ENCODE assay signal across 13 mouse cellular contexts in the genomic region with DNA sequence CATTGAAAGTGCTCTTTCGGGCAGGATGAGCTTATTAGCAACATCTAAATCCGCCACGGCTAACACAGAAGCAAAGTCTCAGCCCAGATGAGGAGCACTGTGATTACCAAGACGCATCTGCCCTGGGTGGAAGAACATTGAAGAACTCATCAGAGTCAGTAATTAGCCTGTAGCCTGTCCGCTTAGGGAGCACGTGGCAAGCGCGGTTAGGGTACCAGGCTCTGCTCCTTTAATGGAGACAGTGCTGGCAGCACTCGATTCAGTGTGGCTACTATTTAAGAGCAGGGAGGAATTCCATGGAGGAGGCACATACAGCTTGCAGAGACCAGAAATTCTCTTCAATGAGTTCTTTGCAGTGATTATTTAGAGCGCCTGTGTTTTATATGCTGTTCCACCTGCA.
DNase-seq lines count a peak whose midpoint lies in the region; ATAC-seq and TF ChIP-seq lines count a peak whose summit lies in the region.
"Had no signal": no experiment of that assay in that cellular context is flagged by ENCODE, and none has a peak within 500 bp of the region (broad histone marks: within the 10 kb centered on the region; RNA-seq: fewer than 3 reads in every experiment).

No protein-coding gene starts in this region.

- H3K4me3 ChIP-seq in hindbrain, embryonic 11.5 days (ENCODE audit: low read depth, low read length), result no peak overlapping the region
- no peak overlapping the region for H3K4me3 ChIP-seq in hindbrain, embryonic 10.5 days
- H3K4me3 ChIP-seq in forebrain, postnatal 0 days (ENCODE audit: low read depth, low read length), result no peak overlapping the region
- H3K4me3 ChIP-seq in midbrain, postnatal 0 days (ENCODE audit: low read depth, low read length), result peak overlapping the region; percentile 19

- H3K27me3 ChIP-seq in hindbrain, embryonic 11.5 days (ENCODE audit: control insufficient read depth, insufficient read depth, low read length), result no peaks in the 10 kb centered on the region
- H3K27me3 ChIP-seq in hindbrain, embryonic 10.5 days (ENCODE audit: insufficient read depth, poor library complexity, severe bottlenecking), result no peaks in the 10 kb centered on the region
- no peaks in the 10 kb centered on the region for H3K27me3 ChIP-seq in forebrain, postnatal 0 days (ENCODE audit: insufficient read depth, low read length)
- H3K27me3 ChIP-seq in midbrain, postnatal 0 days (ENCODE audit: insufficient read depth, low read length), result no peaks in the 10 kb centered on the region

- no peak for TF ChIP-seq CTCF in brain, embryonic 14.5 days (IDR thresholded peaks at IDR 0.05; ENCODE audit: borderline replicate concordance, extremely low read depth, insufficient read depth, insufficient read length)
- no peak for TF ChIP-seq CTCF in forebrain, postnatal 0 days (IDR thresholded peaks at IDR 0.05; ENCODE audit: low read depth)
- TF ChIP-seq CTCF in midbrain, postnatal 0 days (IDR thresholded peaks at IDR 0.05), result no peak

- no peaks in the 10 kb centered on the region for H3K36me3 ChIP-seq in hindbrain, embryonic 11.5 days (ENCODE audit: control insufficient read depth, insufficient read depth, low read length)
- no peaks in the 10 kb centered on the region for H3K36me3 ChIP-seq in hindbrain, embryonic 10.5 days
- no peaks in the 10 kb centered on the region for H3K36me3 ChIP-seq in forebrain, postnatal 0 days (ENCODE audit: insufficient read depth)
- H3K36me3 ChIP-seq in midbrain, postnatal 0 days (ENCODE audit: insufficient read depth, low read length), result no peaks in the 10 kb centered on the region

- DNase-seq in hindbrain, embryonic 11.5 days (ENCODE audit: low spot score), result peak; percentile 11
- DNase-seq in hindbrain, embryonic 10.5 days (ENCODE audit: low spot score), result no peak
- DNase-seq in brain, embryonic 14.5 days (ENCODE audit: low read depth), result peak; percentile 47
- peak; percentile 30 for DNase-seq in forebrain, postnatal 0 days
- peak; percentile 31 for DNase-seq in midbrain, postnatal 0 days (ENCODE audit: low spot score)
- DNase-seq in c-Kit-positive CD71-positive TER-119-positive erythroid progenitor cells, embryonic 14.5 days (ENCODE audit: low spot score), result no peak
- no peak for DNase-seq in thymus, postnatal 36 days
- DNase-seq in kidney, postnatal 10 days, result no peak
- DNase-seq: B cell, adult 2 months; kidney, adult 9 months; layer of hippocampus, postnatal 36 days; liver had no signal

- no peak overlapping the region for H3K4me2 ChIP-seq in hindbrain, embryonic 11.5 days (replicated peaks; ENCODE audit: low read depth, low read length)
- H3K4me2 ChIP-seq in forebrain, postnatal 0 days (ENCODE audit: low read depth), result peak overlapping the region; percentile 34
- H3K4me2 ChIP-seq in midbrain, postnatal 0 days (ENCODE audit: low read depth, low read length, poor library complexity, severe bottlenecking), result peak overlapping the region; percentile 41

- no peaks in the 10 kb centered on the region; the same call in 1 of the 2 replicates for H3K4me1 ChIP-seq in hindbrain, embryonic 11.5 days (replicated peaks; ENCODE audit: control insufficient read depth, insufficient read depth, low read length)
- peaks cover 46% of the 10 kb centered on the region for H3K4me1 ChIP-seq in hindbrain, embryonic 10.5 days (replicated peaks)
- H3K4me1 ChIP-seq in forebrain, postnatal 0 days (ENCODE audit: insufficient read depth), result no peaks in the 10 kb centered on the region
- H3K4me1 ChIP-seq in midbrain, postnatal 0 days (ENCODE audit: insufficient read depth, low read length), result no peaks in the 10 kb centered on the region

- ATAC-seq in hindbrain, embryonic 11.5 days (ENCODE audit: low FRiP score), result peak; percentile 52; the same call in 1 of the 2 replicates
- ATAC-seq in forebrain, postnatal 0 days, result peak; percentile 58
- ATAC-seq in midbrain, postnatal 0 days (ENCODE audit: low FRiP score), result 0 out of 2 replicates have a peak, but pooled peaks have one; percentile 31
- ATAC-seq: activated CD4-positive, CD25-positive, alpha-beta regulatory T cell, adult 4 months had no signal

- H3K9me3 ChIP-seq in hindbrain, embryonic 11.5 days (ENCODE audit: control insufficient read depth, low read length), result no peaks in the 10 kb centered on the region
- no peaks in the 10 kb centered on the region for H3K9me3 ChIP-seq in hindbrain, embryonic 10.5 days
- no peaks in the 10 kb centered on the region for H3K9me3 ChIP-seq in forebrain, postnatal 0 days (ENCODE audit: low read length)
- no peaks in the 10 kb centered on the region for H3K9me3 ChIP-seq in midbrain, postnatal 0 days (ENCODE audit: low read length)

- H3K27ac ChIP-seq in hindbrain, embryonic 11.5 days (ENCODE audit: low read depth, low read length), result no peak overlapping the region
- no peak overlapping the region for H3K27ac ChIP-seq in hindbrain, embryonic 10.5 days
- no peak overlapping the region for H3K27ac ChIP-seq in forebrain, postnatal 0 days (ENCODE audit: low read depth, low read length)
- no peak overlapping the region for H3K27ac ChIP-seq in midbrain, postnatal 0 days (ENCODE audit: low read depth, low read length)

- WGBS in hindbrain, embryonic 11.5 days, result 56% methylated on average over 10 of the region's 10 CpGs
- 57% methylated on average over 10 of the region's 10 CpGs for WGBS in hindbrain, embryonic 10.5 days
- WGBS in forebrain, postnatal 0 days, result 24% methylated on average over 10 of the region's 10 CpGs
- 32% methylated on average over 10 of the region's 10 CpGs for whole genome bisulfite sequencing in midbrain, postnatal 0 days

- H3K9ac ChIP-seq in hindbrain, embryonic 11.5 days (ENCODE audit: low read depth, low read length), result no peak overlapping the region
- H3K9ac ChIP-seq in forebrain, postnatal 0 days, result no peak overlapping the region
- no peak overlapping the region; the same call in 1 of the 2 replicates for H3K9ac ChIP-seq in midbrain, postnatal 0 days (replicated peaks; ENCODE audit: low read length, poor library complexity, severe bottlenecking)

- no peak for TF ChIP-seq POLR2A in brain, embryonic 14.5 days (IDR thresholded peaks at IDR 0.05; ENCODE audit: borderline replicate concordance, extremely low read depth, insufficient read depth, insufficient read length, poor library complexity, severe bottlenecking)

Comparison
In these comparisons a context has a peak if more than half of its experiments do, and no peak if none do; other contexts are left out.
1. DNase-seq: peak in hindbrain, embryonic 11.5 days (single experiment), brain, embryonic 14.5 days (single experiment), forebrain, postnatal 0 days (single experiment) and midbrain, postnatal 0 days (single experiment); none in hindbrain, embryonic 10.5 days (single experiment), c-Kit-positive CD71-positive TER-119-positive erythroid progenitor cells, embryonic 14.5 days (single experiment), thymus, postnatal 36 days (0 of 2) and kidney, postnatal 10 days (single experiment).
2. Peak in every context shown above with its lines, with median percentiles within 50 percentile points of each other: ATAC-seq.